Mouse (Mus musculus) activated CD4-positive, CD25-positive, alpha-beta regulatory T cell, adult 4 months (primary cell): ENCODE measurements around the gene Ercc6l2. TPM values are rescaled to one million over a fixed set of nuclear protein-coding genes. Genes with fewer than 3 reads are reported as not detected.

Source experiments
- ATAC-seq: one replicate; pipeline ENCODE4 v1.8.0; 2017
- polyA plus RNA-seq, 2 experiments: library from polyadenylated mRNA; unstranded; fragments of 100-300 nt; shearing (Covaris generic); gene quantifications; one replicate each; pipeline ENCODE4 v1.2.1; 2017

Ercc6l2 gene
- polyA plus RNA-seq, 2 experiments from 2014 or later, result 15.7 to 17.3 TPM

DNA sequence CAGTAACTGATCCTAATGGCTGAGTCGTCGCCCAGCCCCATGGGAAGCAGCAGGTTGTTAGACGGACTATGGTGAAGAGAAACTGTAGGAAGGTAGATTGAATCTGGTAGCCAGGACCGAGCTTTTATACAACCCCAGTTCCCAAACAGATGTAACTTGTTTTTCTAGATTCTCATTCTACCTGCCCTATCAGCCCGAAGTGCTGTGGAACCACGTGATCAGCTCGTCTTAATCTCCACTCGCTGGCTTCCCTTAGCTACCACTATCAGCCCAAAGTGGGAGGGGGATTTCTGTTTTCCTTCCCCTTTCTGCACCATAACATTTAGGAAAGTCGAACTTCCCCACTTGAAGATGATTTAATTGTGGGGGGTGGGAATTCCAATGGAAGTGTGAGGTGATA is 121.3 kb downstream of the Ercc6l2 start:
- ATAC-seq, result no peak

- no peak for ATAC-seq
Observed at GRCm38 (mm10) chr13:63940257-63940656, 125.2 kb downstream of the Ercc6l2 start.

GRCm38 (mm10) chr13:63941170-63941569 is 126.1 kb downstream of the Ercc6l2 start:
- ATAC-seq, result no peak

GRCm38 (mm10) chr13:63943605-63944004 is 128.6 kb downstream of the Ercc6l2 start:
- no peak for ATAC-seq

DNA sequence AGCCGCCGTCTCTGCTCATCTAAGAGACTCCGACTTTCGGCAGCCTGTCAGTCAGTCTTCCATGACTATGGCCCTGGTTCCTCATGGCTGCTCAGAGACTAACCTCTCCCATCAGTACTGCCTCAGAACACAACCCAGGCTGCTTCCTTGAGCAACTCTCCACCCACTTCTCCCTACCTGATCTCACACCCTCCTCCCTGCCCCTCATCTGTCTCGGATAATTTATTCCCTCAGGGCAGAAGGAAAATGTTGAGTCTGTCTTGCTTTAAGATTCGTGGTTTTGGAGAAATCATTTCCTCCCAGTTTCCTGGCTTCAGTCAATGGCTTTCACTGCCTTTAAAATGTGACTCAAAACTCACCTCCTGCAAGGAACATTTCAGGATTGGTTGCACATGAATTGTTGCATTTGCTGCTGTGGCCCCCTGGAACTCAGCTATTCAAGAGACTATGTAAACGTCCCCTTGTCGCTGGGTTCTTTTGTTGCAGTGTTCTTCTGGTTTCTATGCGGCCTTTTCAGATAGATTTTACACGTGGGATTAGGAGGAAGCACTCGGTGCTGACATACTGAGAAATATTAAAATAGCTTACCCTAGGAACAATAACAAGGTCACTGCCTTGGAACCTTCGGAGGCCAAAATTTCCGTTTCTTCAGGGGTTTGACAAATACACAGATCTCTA is 129.4 kb downstream of the Ercc6l2 start:
- no peak for ATAC-seq

Other genes starting within 250 kb of the Ercc6l2 start
- gene Ptch1, start 241.6 kb upstream of the Ercc6l2 start, polyA plus RNA-seq, result 10 to 100 TPM; 10.2 to 10.3 TPM